Mouse (Mus musculus): Measurements from ENCODE around the gene P2rx4. TPM values are rescaled to one million over a fixed set of nuclear protein-coding genes. Genes with fewer than 3 reads are reported as not detected.

The P2rx4 gene
- polyA plus RNA-seq, 1 experiment from 2014 or later = 29.0 TPM

GRCm38 (mm10) chr5:122687391-122687790, 20.0 kb upstream of the P2rx4 start:
- no peak overlapping the region for H3K4me3 ChIP-seq (replicated peaks)
- no peaks in the 10 kb centered on the region for H3K9me3 ChIP-seq (replicated peaks)
- WGBS (ENCODE audit: insufficient replicate concordance) = 74% methylated on average over 4 of the region's 4 CpGs
- no peak overlapping the region for H3K27ac ChIP-seq
- DNase-seq = no peak
- H3K4me2 ChIP-seq = no peak overlapping the region
- H3K27me3 ChIP-seq = no peaks in the 10 kb centered on the region
- no peak for ATAC-seq (ENCODE audit: low read depth)
- no peaks in the 10 kb centered on the region for H3K36me3 ChIP-seq
- peaks cover 18% of the 10 kb centered on the region for H3K4me1 ChIP-seq (replicated peaks)
- no peak overlapping the region for H3K9ac ChIP-seq

- Histone ChIP-seq H3K36me3 (no peaks in the 10 kb centered on the region), H3K4me3 (replicated peaks) (no peak overlapping the region), H3K9ac (no peak overlapping the region), H3K27me3 (no peaks in the 10 kb centered on the region), H3K9me3 (replicated peaks) (no peaks in the 10 kb centered on the region), H3K4me1 (replicated peaks) (peaks cover 18% of the 10 kb centered on the region), H3K27ac (no peak overlapping the region), H3K4me2 (no peak overlapping the region)
- WGBS (ENCODE audit: insufficient replicate concordance) = 79% methylated on average over 7 of the region's 7 CpGs
- ATAC-seq (ENCODE audit: low read depth) (no peak), DNase-seq (no peak)
Observed at GRCm38 (mm10) chr5:122689153-122689552, 18.2 kb upstream of the P2rx4 start.

- H3K27me3 ChIP-seq = no peaks in the 10 kb centered on the region
- ATAC-seq (ENCODE audit: low read depth) = peak; percentile 66; the same call in 1 of the 2 replicates
- DNase-seq = no peak
Observed at GRCm38 (mm10) chr5:122690486-122690885, 16.9 kb upstream of the P2rx4 start.

GRCm38 (mm10) chr5:122693431-122694207, 13.7 kb upstream of the P2rx4 start:
- H3K4me3 ChIP-seq (replicated peaks) = no peak overlapping the region
- H3K27ac ChIP-seq = no peak overlapping the region
- no peaks in the 10 kb centered on the region for H3K36me3 ChIP-seq
- DNase-seq (no peak), ATAC-seq (ENCODE audit: low read depth) (no peak)
- H3K4me2 ChIP-seq = no peak overlapping the region
- 63% methylated on average over 13 of the region's 13 CpGs for WGBS (ENCODE audit: insufficient replicate concordance)
- no peaks in the 10 kb centered on the region for H3K9me3 ChIP-seq (replicated peaks)
- H3K4me1 ChIP-seq (replicated peaks) = peaks cover 26% of the 10 kb centered on the region
- no peak overlapping the region for H3K9ac ChIP-seq
- H3K27me3 ChIP-seq = no peaks in the 10 kb centered on the region

More at GRCm38 (mm10) chr5:122690486-122690885, 16.9 kb upstream of the P2rx4 start:
- no peak overlapping the region for H3K4me3 ChIP-seq (replicated peaks)
- H3K27ac ChIP-seq = no peak overlapping the region
- WGBS (ENCODE audit: insufficient replicate concordance) = 61% methylated on average over 6 of the region's 6 CpGs
- peaks cover 13% of the 10 kb centered on the region for H3K4me1 ChIP-seq (replicated peaks)
- no peaks in the 10 kb centered on the region for H3K36me3 ChIP-seq
- H3K4me2 ChIP-seq = no peak overlapping the region
- no peaks in the 10 kb centered on the region for H3K9me3 ChIP-seq (replicated peaks)
- H3K9ac ChIP-seq = no peak overlapping the region

GRCm38 (mm10) chr5:122695516-122695915, 11.8 kb upstream of the P2rx4 start:
- H3K27me3 ChIP-seq = no peaks in the 10 kb centered on the region
- no peak overlapping the region for H3K4me2 ChIP-seq
- H3K4me1 ChIP-seq (replicated peaks) = peaks cover 44% of the 10 kb centered on the region
- no peak overlapping the region for H3K4me3 ChIP-seq (replicated peaks)
- no peaks in the 10 kb centered on the region for H3K36me3 ChIP-seq
- no peak overlapping the region for H3K27ac ChIP-seq
- H3K9ac ChIP-seq = no peak overlapping the region
- WGBS (ENCODE audit: insufficient replicate concordance) = 71% methylated on average over 8 of the region's 8 CpGs
- DNase-seq (no peak), ATAC-seq (ENCODE audit: low read depth) (no peak)
- no peaks in the 10 kb centered on the region for H3K9me3 ChIP-seq (replicated peaks)

GRCm38 (mm10) chr5:122698041-122698700, 9.2 kb upstream of the P2rx4 start:
- no peak for DNase-seq
- H3K36me3 ChIP-seq = no peaks in the 10 kb centered on the region
- no peaks in the 10 kb centered on the region for H3K27me3 ChIP-seq
- H3K4me3 ChIP-seq (replicated peaks) = no peak overlapping the region
- 29% methylated on average over 10 of the region's 10 CpGs for WGBS (ENCODE audit: insufficient replicate concordance)
- H3K9me3 ChIP-seq (replicated peaks) = no peaks in the 10 kb centered on the region
- H3K4me2 ChIP-seq = peak overlapping the region; percentile 46
- H3K9ac ChIP-seq = peak overlapping the region; percentile 29; the same call in 1 of the 2 replicates
- H3K27ac ChIP-seq = peak overlapping the region; percentile 56
- peaks cover 60% of the 10 kb centered on the region for H3K4me1 ChIP-seq (replicated peaks)
- 0 out of 2 replicates have a peak, but pooled peaks have one; percentile 27 for ATAC-seq (ENCODE audit: low read depth)

- peak overlapping the region; percentile 46 for H3K4me2 ChIP-seq
- H3K4me1 ChIP-seq (replicated peaks) = peaks cover 64% of the 10 kb centered on the region
- H3K27me3 ChIP-seq = no peaks in the 10 kb centered on the region
- no peak overlapping the region for H3K4me3 ChIP-seq (replicated peaks)
- 42% methylated on average over 9 of the region's 9 CpGs for WGBS (ENCODE audit: insufficient replicate concordance)
- peak overlapping the region; percentile 56 for H3K27ac ChIP-seq
- no peak for ATAC-seq (ENCODE audit: low read depth)
- H3K36me3 ChIP-seq = no peaks in the 10 kb centered on the region
- H3K9ac ChIP-seq = peak overlapping the region; percentile 29; the same call in 1 of the 2 replicates
- no peak for DNase-seq
- H3K9me3 ChIP-seq (replicated peaks) = no peaks in the 10 kb centered on the region
Observed at GRCm38 (mm10) chr5:122698701-122699060, 8.7 kb upstream of the P2rx4 start.

GRCm38 (mm10) chr5:122700109-122700836, 7.1 kb upstream of the P2rx4 start:
- 0 out of 2 replicates have a peak overlapping the region, but pooled peaks have one; percentile 8 for H3K9ac ChIP-seq
- 41% methylated on average over 12 of the region's 12 CpGs for WGBS (ENCODE audit: insufficient replicate concordance)
- H3K4me1 ChIP-seq (replicated peaks) = peaks cover 75% of the 10 kb centered on the region
- peak overlapping the region; percentile 33 for H3K4me2 ChIP-seq
- H3K9me3 ChIP-seq (replicated peaks) = no peaks in the 10 kb centered on the region
- ATAC-seq (ENCODE audit: low read depth) (peak; percentile 51), DNase-seq (no peak)
- no peaks in the 10 kb centered on the region for H3K27me3 ChIP-seq
- no peak overlapping the region; the same call in 1 of the 2 replicates for H3K4me3 ChIP-seq (replicated peaks)
- H3K27ac ChIP-seq = peak overlapping the region; percentile 37
- H3K36me3 ChIP-seq = no peaks in the 10 kb centered on the region

GRCm38 (mm10) chr5:122700837-122701212, 6.5 kb upstream of the P2rx4 start:
- Histone ChIP-seq H3K4me1 (replicated peaks) (peaks cover 75% of the 10 kb centered on the region), H3K36me3 (no peaks in the 10 kb centered on the region), H3K27ac (peak overlapping the region; percentile 37), H3K27me3 (no peaks in the 10 kb centered on the region), H3K4me3 (replicated peaks) (no peak overlapping the region; the same call in 1 of the 2 replicates), H3K9me3 (replicated peaks) (no peaks in the 10 kb centered on the region), H3K9ac (0 out of 2 replicates have a peak overlapping the region, but pooled peaks have one; percentile 8), H3K4me2 (peak overlapping the region; percentile 33)
- DNase-seq = peak; percentile 42
- ATAC-seq (ENCODE audit: low read depth) = peak; percentile 74
- WGBS (ENCODE audit: insufficient replicate concordance) = 26% methylated on average over 5 of the region's 5 CpGs

GRCm38 (mm10) chr5:122702156-122702555, 5.2 kb upstream of the P2rx4 start:
- Histone ChIP-seq H3K4me1 (replicated peaks) (peaks cover 75% of the 10 kb centered on the region), H3K36me3 (no peaks in the 10 kb centered on the region), H3K4me2 (no peak overlapping the region), H3K27me3 (no peaks in the 10 kb centered on the region), H3K9ac (no peak overlapping the region), H3K9me3 (replicated peaks) (no peaks in the 10 kb centered on the region), H3K27ac (peak overlapping the region; percentile 43; the same call in 1 of the 2 replicates), H3K4me3 (replicated peaks) (no peak overlapping the region)
- DNase-seq (no peak), ATAC-seq (ENCODE audit: low read depth) (no peak)
- 70% methylated on average over 6 of the region's 6 CpGs for WGBS (ENCODE audit: insufficient replicate concordance)

GRCm38 (mm10) chr5:122703574-122703973, 3.8 kb upstream of the P2rx4 start:
- WGBS (ENCODE audit: insufficient replicate concordance) = 37% methylated on average over 2 of the region's 2 CpGs
- no peak for DNase-seq

More at GRCm38 (mm10) chr5:122703574-122703973, 3.8 kb upstream of the P2rx4 start:
- no peaks in the 10 kb centered on the region for H3K27me3 ChIP-seq
- H3K9me3 ChIP-seq (replicated peaks) = no peaks in the 10 kb centered on the region
- H3K27ac ChIP-seq = no peak overlapping the region
- H3K4me3 ChIP-seq (replicated peaks) = no peak overlapping the region
- no peaks in the 10 kb centered on the region for H3K36me3 ChIP-seq
- no peak for ATAC-seq (ENCODE audit: low read depth)
- no peak overlapping the region for H3K9ac ChIP-seq
- no peak overlapping the region for H3K4me2 ChIP-seq
- peaks cover 75% of the 10 kb centered on the region for H3K4me1 ChIP-seq (replicated peaks)

All from liver, embryonic 13.5 days (tissue).